Mouse (Mus musculus) embryonic facial prominence, embryonic 14.5 days (tissue): Measurements from ENCODE around the gene Rnft1. TPM values are rescaled to one million over a fixed set of nuclear protein-coding genes. Genes with fewer than 3 reads are reported as not detected.
A peak's percentile ranks its signal among the peaks of the same experiment; 100 is the strongest.
"Not testable (repeated sequence)": the region's sequence is repeated elsewhere in the genome, so short reads cannot be mapped to it uniquely, and the experiment has no call there.

ENCODE experiments used
- ATAC-seq: fragments of 200-750 bp; cut with Nextera tagmentation; 2 replicates; pipeline ENCODE4 v1.8.0; 2017; ENCODE audit warnings: low read depth, moderate number of reproducible peaks, moderate TSS enrichment
- DNase-seq: peaks from one replicate; pipeline ENCODE4 v3.0.0-alpha.2; 2015; ENCODE audit warnings: low spot score
- H3K27ac ChIP-seq: fragments of 300-500 bp; sonication (generic); replicated peaks from 2 replicates; pipeline ENCODE4 v1.5.1; 2014; ENCODE audit warnings: low read depth, mild to moderate bottlenecking, low read length, moderate library complexity
- H3K27me3 ChIP-seq: fragments of 300-500 bp; sonication (generic); replicated peaks from 2 replicates; pipeline ENCODE4 v1.6.1; 2014; ENCODE audit warnings: low read length; ENCODE audit not compliant: control insufficient read depth, insufficient read depth
- H3K36me3 ChIP-seq: fragments of 300-500 bp; sonication (generic); 2 replicates; pipeline ENCODE4 v1.6.1; 2014; ENCODE audit warnings: low read length, mixed read lengths; ENCODE audit not compliant: control insufficient read depth, insufficient read depth
- H3K4me1 ChIP-seq: fragments of 300-500 bp; sonication (generic); 2 replicates; pipeline ENCODE4 v1.6.1; 2014; ENCODE audit warnings: antibody characterized with exemption, low read length; ENCODE audit not compliant: control insufficient read depth, insufficient read depth
- H3K4me2 ChIP-seq: fragments of 300-500 bp; sonication (generic); 2 replicates; pipeline ENCODE4 v1.6.1; 2014; ENCODE audit warnings: low read depth, mild to moderate bottlenecking, low read length, moderate library complexity, mixed read lengths
- H3K4me3 ChIP-seq: fragments of 300-500 bp; sonication (generic); 2 replicates; pipeline ENCODE4 v1.5.1; 2014; ENCODE audit warnings: low read depth, mild to moderate bottlenecking, low read length
- H3K9ac ChIP-seq: fragments of 300-500 bp; sonication (generic); 2 replicates; pipeline ENCODE4 v1.6.1; 2014; ENCODE audit warnings: low read depth, mild to moderate bottlenecking, low read length, moderate library complexity, mixed read lengths
- H3K9me3 ChIP-seq: fragments of 300-500 bp; sonication (generic); 2 replicates; pipeline ENCODE4 v1.6.1; 2016; ENCODE audit warnings: low read length; ENCODE audit not compliant: control insufficient read depth
- WGBS: fragments of 180-500 bp; shearing (Covaris S2); extraction: QIAGEN DNeasy Blood & Tissue Kit; methylation state at CpG from one replicate; pipeline ENCODE4 v1.1.7; 2014; 5-methylcytosine and 5-hydroxymethylcytosine counted together
- polyA plus RNA-seq: library from polyadenylated mRNA; unstranded; fragments of >200 nt; fragmentation: Nextera tagmentation; extraction: Ambion mirVana; gene quantifications from 2 replicates; pipeline ENCODE4 v1.2.1, GENCODE M21; 2014

Rnft1 gene
- polyA plus RNA-seq = 53.5 and 53.6 TPM in 2 replicates

DNA sequence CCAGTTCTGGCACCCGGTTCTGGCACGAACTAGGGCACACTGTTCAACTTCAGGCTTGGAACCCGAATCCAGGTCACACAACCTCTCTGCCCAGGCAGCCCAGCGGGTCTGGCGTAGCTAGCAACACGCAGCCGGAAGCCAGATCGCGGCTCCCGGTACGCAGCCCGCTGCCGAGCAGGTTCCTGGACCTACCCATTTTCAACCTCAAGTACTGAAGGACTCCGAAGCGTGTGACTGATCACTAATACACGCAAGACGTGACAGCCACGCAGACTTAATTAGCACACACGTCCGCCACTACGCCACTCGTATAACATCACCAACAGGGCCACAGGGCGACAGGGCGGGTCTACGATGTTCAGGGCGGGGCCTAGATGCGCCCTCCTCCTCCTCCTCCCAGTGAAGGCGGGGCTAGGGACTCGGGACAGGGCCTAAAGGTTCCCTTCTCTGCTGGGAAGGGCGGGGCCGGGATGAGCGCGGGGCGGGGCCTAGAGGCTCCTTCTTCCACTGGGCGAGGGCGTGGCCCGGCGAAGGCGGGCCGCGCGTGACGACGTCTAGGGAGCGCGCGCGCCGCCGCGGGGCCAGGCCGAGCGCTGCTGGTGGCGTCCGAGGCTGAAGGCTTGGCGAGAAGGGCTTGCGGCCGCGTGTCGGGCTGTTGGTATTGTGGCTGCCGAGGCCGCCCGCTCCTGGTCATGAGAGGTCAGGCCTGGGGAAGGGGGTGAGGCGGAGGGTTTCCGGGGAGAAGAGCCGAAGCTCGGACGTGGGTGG, at the start of gene Rnft1:
Gene Rnft1 (plus strand): TSS at position 557 of the 768 bp plus-strand sequence.
- peak within 1 kb of the TSS; percentile 82 for H3K9ac ChIP-seq
- no peaks in the 10 kb centered on the region for H3K27me3 ChIP-seq
- peaks cover 4% of the 10 kb centered on the region for H3K36me3 ChIP-seq
- WGBS = under 1% methylated on average over 39 of the region's 68 CpGs
- no peaks in the 10 kb centered on the region for H3K9me3 ChIP-seq
- peak within 1 kb of the TSS; percentile 80 for H3K27ac ChIP-seq
- ATAC-seq (peak; percentile 98), DNase-seq (peak; percentile 99)
- peak within 1 kb of the TSS; percentile 78 for H3K4me2 ChIP-seq
- peaks cover 9% of the 10 kb centered on the region for H3K4me1 ChIP-seq
- peak within 1 kb of the TSS; percentile 65 for H3K4me3 ChIP-seq

DNA sequence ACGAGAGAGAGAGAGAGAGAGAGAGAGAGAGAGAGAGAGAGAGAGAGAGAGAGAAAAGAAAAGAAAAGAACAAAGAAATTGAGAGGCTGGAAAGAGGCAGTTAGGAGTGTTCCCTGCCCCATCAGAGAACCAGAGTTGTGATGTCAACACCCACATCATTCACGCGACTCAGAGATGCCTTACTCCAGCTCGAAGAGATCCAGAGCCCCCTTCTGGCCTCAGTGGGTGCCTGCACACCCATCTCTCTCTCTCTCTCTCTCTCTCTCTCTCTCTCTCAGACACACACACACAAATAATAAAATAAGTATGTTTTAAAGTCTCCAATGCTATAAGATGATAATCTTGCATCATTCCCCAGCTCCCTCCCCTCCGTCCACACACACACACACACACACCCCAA, 47.6 kb upstream of the Rnft1 start:
- 25% methylated on average over 5 of the region's 5 CpGs for WGBS
- Histone ChIP-seq H3K4me3 (no peak overlapping the region), H3K4me2 (peak overlapping the region; percentile 5; the same call in 1 of the 2 replicates), H3K9me3 (no peaks in the 10 kb centered on the region), H3K36me3 (no peaks in the 10 kb centered on the region), H3K27me3 (no peaks in the 10 kb centered on the region), H3K27ac (no peak overlapping the region), H3K9ac (no peak overlapping the region), H3K4me1 (no peaks in the 10 kb centered on the region)
- no peak; the same call in 1 of the 2 replicates for ATAC-seq
- DNase-seq = peak; percentile 75

DNA sequence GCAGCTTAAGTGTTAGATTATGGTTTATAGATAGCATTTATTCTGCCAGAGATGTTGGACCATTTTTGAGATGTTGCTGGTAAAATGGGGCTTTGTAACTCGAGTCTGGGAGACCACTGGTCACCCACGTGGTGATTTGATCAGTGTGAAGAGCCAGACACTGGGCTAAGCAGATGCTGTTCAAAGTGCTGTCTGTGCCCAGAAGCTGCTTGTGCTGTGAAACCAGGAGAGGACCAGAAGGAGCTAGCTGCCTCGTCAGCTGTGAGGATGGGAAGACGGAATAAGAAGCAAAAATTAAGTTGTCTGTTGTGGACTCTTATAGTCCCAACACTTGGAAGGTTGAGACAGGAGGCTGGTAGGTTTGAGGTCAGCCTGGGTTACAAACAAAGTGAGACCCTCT, 46.2 kb upstream of the Rnft1 start:
- Histone ChIP-seq H3K27me3 (no peaks in the 10 kb centered on the region), H3K36me3 (no peaks in the 10 kb centered on the region), H3K27ac (no peak overlapping the region), H3K9me3 (no peaks in the 10 kb centered on the region), H3K9ac (no peak overlapping the region), H3K4me3 (no peak overlapping the region), H3K4me1 (no peaks in the 10 kb centered on the region), H3K4me2 (no peak overlapping the region)
- ATAC-seq = no peak
- 45% methylated on average over 4 of the region's 4 CpGs for WGBS
- DNase-seq = no peak

DNA sequence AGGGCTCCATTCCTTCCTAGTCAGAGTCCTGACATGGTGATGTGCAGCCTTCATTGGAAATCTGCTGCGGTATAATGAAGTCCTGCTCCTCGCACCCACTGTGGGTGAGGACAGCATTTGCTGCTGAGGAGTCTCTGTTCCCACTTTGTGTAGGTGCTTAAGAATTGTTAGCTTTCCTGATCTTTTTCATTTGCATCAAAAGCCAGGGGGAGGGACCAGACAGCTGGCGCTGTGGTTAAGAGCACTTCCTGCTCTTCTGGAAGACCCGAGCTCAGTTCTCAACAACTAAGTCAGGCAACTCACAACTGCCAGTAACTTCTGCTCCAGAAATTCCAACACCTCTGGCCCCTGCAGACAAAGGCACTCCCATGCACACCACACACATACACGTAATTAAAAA, 43.7 kb upstream of the Rnft1 start:
- ATAC-seq (no peak), DNase-seq (no peak)
- Histone ChIP-seq H3K4me2 (no peak overlapping the region), H3K4me3 (no peak overlapping the region), H3K9ac (no peak overlapping the region), H3K27me3 (no peaks in the 10 kb centered on the region), H3K36me3 (no peaks in the 10 kb centered on the region), H3K9me3 (no peaks in the 10 kb centered on the region), H3K4me1 (no peaks in the 10 kb centered on the region), H3K27ac (no peak overlapping the region)
- 54% methylated on average over 5 of the region's 5 CpGs for WGBS

DNA sequence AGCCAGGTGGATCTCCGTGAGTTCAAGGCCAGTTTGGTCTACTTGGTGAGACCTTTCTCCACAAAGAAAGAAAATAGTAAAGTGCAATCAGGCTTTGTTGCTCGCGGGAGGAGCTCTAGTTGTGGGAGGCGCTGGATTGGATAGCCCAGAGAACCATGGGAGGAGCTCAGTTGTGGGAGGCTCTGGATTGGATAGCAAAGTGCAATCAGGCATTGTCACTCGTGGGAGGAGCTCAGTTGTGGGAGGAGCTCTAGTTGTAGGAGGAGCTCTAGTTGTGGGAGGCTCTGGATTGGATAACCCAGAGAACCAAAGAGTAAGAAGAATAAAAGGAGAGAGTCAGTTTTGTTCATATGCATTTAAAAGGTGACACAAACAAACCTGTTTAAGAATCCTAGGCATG, 30.5 kb upstream of the Rnft1 start:
- H3K9ac ChIP-seq = no peak overlapping the region
- no peak overlapping the region for H3K4me2 ChIP-seq
- DNase-seq (no peak), ATAC-seq (no peak)
- WGBS = 91% methylated on average over 5 of the region's 5 CpGs
- no peaks in the 10 kb centered on the region for H3K4me1 ChIP-seq
- H3K27me3 ChIP-seq = no peaks in the 10 kb centered on the region
- H3K27ac ChIP-seq = no peak overlapping the region
- H3K36me3 ChIP-seq = no peaks in the 10 kb centered on the region
- H3K4me3 ChIP-seq = no peak overlapping the region
- H3K9me3 ChIP-seq = no peaks in the 10 kb centered on the region

DNA sequence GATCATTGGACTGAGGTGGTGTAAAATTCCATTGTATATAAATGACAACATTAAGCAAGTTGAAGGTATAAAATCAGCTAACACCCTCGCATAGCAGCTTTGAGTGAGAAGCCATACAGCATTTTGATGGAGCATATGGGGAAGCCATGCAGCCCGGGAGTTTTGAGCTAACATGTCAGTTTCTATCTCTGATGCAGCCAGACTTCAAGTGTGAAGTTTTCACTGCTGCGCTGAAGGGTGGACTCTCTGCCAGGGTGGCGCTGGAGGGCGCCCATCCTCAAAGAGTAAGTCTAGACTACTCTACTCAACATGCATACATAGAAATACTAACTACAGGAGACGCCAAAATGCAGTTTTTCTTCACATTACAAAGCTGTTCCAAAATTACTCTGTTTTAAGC, 26.9 kb upstream of the Rnft1 start:
- H3K9ac ChIP-seq = no peak overlapping the region
- H3K27me3 ChIP-seq = no peaks in the 10 kb centered on the region
- ATAC-seq = no peak
- H3K4me3 ChIP-seq = no peak overlapping the region
- no peak overlapping the region for H3K4me2 ChIP-seq
- WGBS = 85% methylated on average over 6 of the region's 6 CpGs
- no peaks in the 10 kb centered on the region for H3K9me3 ChIP-seq
- H3K27ac ChIP-seq = no peak overlapping the region
- no peaks in the 10 kb centered on the region for H3K4me1 ChIP-seq
- DNase-seq = no peak
- H3K36me3 ChIP-seq = no peaks in the 10 kb centered on the region

DNA sequence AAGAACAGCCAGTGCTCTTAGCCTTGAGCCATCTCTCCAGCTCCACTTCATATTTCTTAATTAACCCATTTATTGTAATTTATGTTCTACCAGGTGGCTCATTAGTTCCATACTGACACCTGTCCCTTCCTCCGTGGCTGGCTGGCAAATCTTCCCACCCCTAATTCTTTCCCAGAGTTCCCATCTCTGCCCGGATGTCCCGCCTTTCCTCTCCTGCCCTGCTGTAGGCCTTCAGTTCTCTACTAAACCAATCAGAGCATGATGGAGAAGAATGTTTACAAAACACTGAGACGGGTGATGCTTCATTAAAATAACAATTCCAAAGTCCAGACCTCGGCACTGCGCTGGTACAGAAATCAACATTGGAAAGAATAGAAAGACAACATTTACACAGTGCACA, 25.6 kb upstream of the Rnft1 start:
- H3K27ac ChIP-seq = no peak overlapping the region
- H3K4me2 ChIP-seq = no peak overlapping the region
- no peaks in the 10 kb centered on the region for H3K36me3 ChIP-seq
- no peaks in the 10 kb centered on the region for H3K27me3 ChIP-seq
- WGBS = 90% methylated on average over 6 of the region's 6 CpGs
- no peak for DNase-seq
- no peak overlapping the region for H3K9ac ChIP-seq
- no peak for ATAC-seq
- no peaks in the 10 kb centered on the region for H3K9me3 ChIP-seq
- H3K4me1 ChIP-seq = no peaks in the 10 kb centered on the region
- H3K4me3 ChIP-seq = no peak overlapping the region

DNA sequence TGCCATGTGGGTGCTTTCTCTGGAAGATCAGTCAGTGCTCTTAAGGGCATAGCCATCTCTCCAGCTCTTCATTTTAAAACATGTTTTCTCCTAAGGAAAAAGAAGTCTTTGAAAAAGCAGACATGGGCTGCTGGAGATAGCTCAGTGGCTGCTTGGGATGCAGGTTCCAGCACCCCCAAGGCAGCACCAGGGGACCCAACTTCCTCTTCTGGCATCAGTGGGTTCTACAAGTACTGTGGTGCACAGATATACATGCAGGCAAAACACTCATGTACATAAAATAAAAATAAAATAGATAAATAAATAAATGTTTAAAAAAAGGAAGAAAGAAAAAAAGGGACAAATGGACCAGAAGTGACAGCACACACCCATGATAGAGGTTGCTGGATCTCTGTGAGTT, 21.9 kb upstream of the Rnft1 start:
- H3K9me3 ChIP-seq = no peaks in the 10 kb centered on the region
- ATAC-seq = no peak
- H3K27ac ChIP-seq = no peak overlapping the region
- H3K4me1 ChIP-seq = no peaks in the 10 kb centered on the region
- no peak overlapping the region for H3K9ac ChIP-seq
- no peak for DNase-seq
- H3K4me3 ChIP-seq = no peak overlapping the region
- no peak overlapping the region for H3K4me2 ChIP-seq
- no peaks in the 10 kb centered on the region for H3K27me3 ChIP-seq
- no peaks in the 10 kb centered on the region for H3K36me3 ChIP-seq

DNA sequence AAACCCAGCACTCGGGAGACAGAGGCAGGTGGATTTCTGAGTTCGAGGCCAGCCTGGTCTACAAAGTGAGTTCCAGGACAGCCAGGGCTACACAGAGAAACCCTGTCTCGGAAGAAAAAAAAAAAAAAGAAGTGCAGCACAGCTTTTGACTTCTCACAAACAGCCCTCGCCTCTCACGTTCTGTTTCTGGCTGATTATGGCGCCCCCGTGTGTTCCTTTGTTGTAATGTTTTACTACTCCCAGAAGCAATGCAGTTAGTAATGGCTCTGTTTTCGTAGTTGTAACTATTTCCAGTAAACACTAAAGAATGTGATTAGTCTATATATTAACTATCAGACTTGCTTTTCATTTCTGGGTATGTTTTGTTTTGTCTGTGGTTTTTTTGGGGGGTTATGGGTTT, 20.2 kb upstream of the Rnft1 start:
- H3K4me2 ChIP-seq, ATAC-seq: not testable (repeated sequence)
- 18% methylated on average over 8 of the region's 8 CpGs for WGBS

More for the DNA sequence above, 20.2 kb upstream of the Rnft1 start:
- H3K4me1 ChIP-seq, H3K9ac ChIP-seq, H3K36me3 ChIP-seq, H3K4me3 ChIP-seq, H3K27ac ChIP-seq, H3K27me3 ChIP-seq, H3K9me3 ChIP-seq: not testable (repeated sequence)
- peak; percentile 85 for DNase-seq
